Mouse (Mus musculus) MEL (cell line): ENCODE data around the gene Eml2. TPM values are rescaled to one million over a fixed set of nuclear protein-coding genes. Genes with fewer than 3 reads are reported as not detected.

ENCODE experiments used
- DNase-seq: peaks from one replicate; pipeline ENCODE4 v3.0.0; 2011; ENCODE audit warnings: low read depth, low spot score
- H3K27ac ChIP-seq: 2 replicates; pipeline ENCODE4 v1.5.1; 2012; ENCODE audit warnings: low read depth, mild to moderate bottlenecking, control low read depth, low read length, moderate library complexity; ENCODE audit not compliant: control insufficient read depth
- H3K27me3 ChIP-seq, 2 experiments: fragments of 150-350 bp in 1 of 2; sonication (generic) in 1 of 2; 2 replicates each; pipeline ENCODE4 v1.6.1; 2012; ENCODE audit warnings: low read length in 2 of 2, mild to moderate bottlenecking in 2 of 2, improper control_type of control experiment in 1 of 2, moderate library complexity in 1 of 2; ENCODE audit not compliant: insufficient read depth in 2 of 2, control insufficient read depth in 1 of 2
- H3K36me3 ChIP-seq, 2 experiments: 2 replicates each; pipeline ENCODE4 v1.6.1; 2012 to 2014; ENCODE audit warnings: low read length in 2 of 2, improper control_type of control experiment in 1 of 2, inconsistent platforms in 1 of 2, mild to moderate bottlenecking in 1 of 2; ENCODE audit not compliant: insufficient read depth in 2 of 2, control insufficient read depth in 1 of 2
- H3K4me1 ChIP-seq, 2 experiments: fragments of 150-350 bp in 1 of 2; sonication (generic) in 1 of 2; 2 replicates each; pipeline ENCODE4 v1.6.1; 2012; ENCODE audit warnings: low read length in 2 of 2, improper control_type of control experiment in 1 of 2, mild to moderate bottlenecking in 1 of 2; ENCODE audit not compliant: insufficient read depth in 2 of 2, control insufficient read depth in 1 of 2
- H3K4me3 ChIP-seq, 2 experiments: fragments of 150-350 bp in 1 of 2; sonication (generic) in 1 of 2; 2 replicates each; pipeline ENCODE4 v1.5.1; 2012; ENCODE audit warnings: low read depth in 2 of 2, low read length in 2 of 2, mild to moderate bottlenecking in 2 of 2, moderate library complexity in 2 of 2, control low read depth in 1 of 2, improper control_type of control experiment in 1 of 2; ENCODE audit not compliant: control insufficient read depth in 1 of 2, insufficient read depth in 1 of 2
- H3K79me2 ChIP-seq: 2 replicates; pipeline ENCODE4 v1.6.1; 2012; ENCODE audit warnings: mild to moderate bottlenecking, low read length, moderate library complexity; ENCODE audit not compliant: control insufficient read depth, poor library complexity, insufficient read depth
- H3K9ac ChIP-seq: 2 replicates; pipeline ENCODE4 v1.6.1; 2012; ENCODE audit warnings: low read depth, mild to moderate bottlenecking, control low read depth, low read length, moderate library complexity; ENCODE audit not compliant: control insufficient read depth, poor library complexity, severe bottlenecking
- H3K9me3 ChIP-seq: fragments of 150-350 bp; sonication (generic); replicated peaks from 2 replicates; pipeline ENCODE4 v1.6.1; 2012; ENCODE audit warnings: mild to moderate bottlenecking, low read length, improper control_type of control experiment, moderate library complexity; ENCODE audit not compliant: insufficient read depth
- BHLHE40 ChIP-seq: IDR thresholded peaks from 2 replicates; pipeline ENCODE4 v1.6.1; 2012; ENCODE audit warnings: low read depth, mild to moderate bottlenecking, inconsistent platforms, low read length, improper control_type of control experiment, borderline replicate concordance
- CHD1 ChIP-seq: IDR thresholded peaks from 2 replicates; pipeline ENCODE4 v1.6.1; 2012; ENCODE audit warnings: low read depth, mild to moderate bottlenecking, inconsistent platforms, low read length, improper control_type of control experiment
- CHD2 ChIP-seq: IDR thresholded peaks from 2 replicates; pipeline ENCODE4 v1.6.1; 2011; ENCODE audit warnings: low read length, improper control_type of control experiment
- CTCF ChIP-seq, 3 experiments: IDR thresholded peaks in 2 of 3; conservative IDR thresholded peaks in 1 of 3; 2 replicates each; pipeline ENCODE4 v1.5.1; 2011 to 2012; ENCODE audit warnings: low read length in 3 of 3, low read depth in 2 of 3, mild to moderate bottlenecking in 2 of 3, improper control_type of control experiment in 1 of 3, inconsistent platforms in 1 of 3, mixed read lengths in 1 of 3, moderate library complexity in 1 of 3; ENCODE audit not compliant: control insufficient read depth in 1 of 3, insufficient read depth in 1 of 3, poor library complexity in 1 of 3, severe bottlenecking in 1 of 3
- GATA1 ChIP-seq: IDR thresholded peaks from 2 replicates; pipeline ENCODE4 v1.6.1; 2011; ENCODE audit warnings: low read depth, low read length, improper control_type of control experiment
- HCFC1 ChIP-seq: IDR thresholded peaks from 2 replicates; pipeline ENCODE4 v1.6.1; 2012; ENCODE audit warnings: low read depth, mild to moderate bottlenecking, inconsistent platforms, low read length, improper control_type of control experiment, moderate library complexity
- JUND ChIP-seq: IDR thresholded peaks from 2 replicates; pipeline ENCODE4 v1.6.1; 2011; ENCODE audit warnings: low read depth, mild to moderate bottlenecking, improper control_type of control experiment, low read length
- MXI1 ChIP-seq: IDR thresholded peaks from 2 replicates; pipeline ENCODE4 v1.6.1; 2011; ENCODE audit warnings: mild to moderate bottlenecking, low read depth, low read length, improper control_type of control experiment
- MYB ChIP-seq: IDR thresholded peaks from 2 replicates; pipeline ENCODE4 v1.6.1; 2011; ENCODE audit warnings: mild to moderate bottlenecking, low read depth, low read length, improper control_type of control experiment
- POLR2AphosphoS2 ChIP-seq: IDR thresholded peaks from 2 replicates; pipeline ENCODE4 v1.6.1; 2011; ENCODE audit warnings: low read length, improper control_type of control experiment
- POLR2AphosphoS5 ChIP-seq: IDR thresholded peaks from 2 replicates; pipeline ENCODE4 v1.6.1; 2012; ENCODE audit warnings: low read depth, borderline replicate concordance, mild to moderate bottlenecking, inconsistent platforms, low read length, moderate library complexity, mixed read lengths
- RAD21 ChIP-seq: IDR thresholded peaks from 2 replicates; pipeline ENCODE4 v1.6.1; 2011; ENCODE audit warnings: mild to moderate bottlenecking, low read depth, low read length, improper control_type of control experiment
- RCOR1 ChIP-seq: IDR thresholded peaks from 2 replicates; pipeline ENCODE4 v1.6.1; 2012; ENCODE audit warnings: low read depth, mild to moderate bottlenecking, inconsistent platforms, low read length, improper control_type of control experiment
- SMC3 ChIP-seq: IDR thresholded peaks from 2 replicates; pipeline ENCODE4 v1.6.1; 2011; ENCODE audit warnings: low read depth, low read length, improper control_type of control experiment
- TCF12 ChIP-seq: IDR thresholded peaks from 2 replicates; pipeline ENCODE4 v1.6.1; 2014; ENCODE audit warnings: low read depth, mild to moderate bottlenecking, inconsistent platforms, low read length, improper control_type of control experiment, moderate library complexity
- UBTF ChIP-seq: IDR thresholded peaks from 2 replicates; pipeline ENCODE4 v1.6.1; 2012; ENCODE audit warnings: low read depth, mild to moderate bottlenecking, inconsistent platforms, low read length, improper control_type of control experiment, moderate library complexity, borderline replicate concordance; ENCODE audit not compliant: insufficient read depth
- USF2 ChIP-seq, 2 experiments: IDR thresholded peaks; 2 replicates each; pipeline ENCODE4 v1.6.1; 2011 to 2012; ENCODE audit warnings: improper control_type of control experiment in 2 of 2, low read length in 2 of 2, borderline replicate concordance in 1 of 2, inconsistent platforms in 1 of 2, low read depth in 1 of 2, mild to moderate bottlenecking in 1 of 2; ENCODE audit not compliant: insufficient read depth in 1 of 2
- ZC3H11A ChIP-seq: IDR thresholded peaks from 2 replicates; pipeline ENCODE4 v1.6.1; 2012; ENCODE audit warnings: low read depth, mild to moderate bottlenecking, inconsistent platforms, low read length, improper control_type of control experiment
- ZKSCAN1 ChIP-seq: IDR thresholded peaks from 2 replicates; pipeline ENCODE4 v1.6.1; 2012; ENCODE audit warnings: low read depth, mild to moderate bottlenecking, inconsistent platforms, low read length, improper control_type of control experiment, moderate library complexity
- ZMIZ1 ChIP-seq: IDR thresholded peaks from 2 replicates; pipeline ENCODE4 v1.6.1; 2012; ENCODE audit warnings: low read depth, mild to moderate bottlenecking, inconsistent platforms, low read length, improper control_type of control experiment, moderate library complexity
- ZNF384 ChIP-seq: IDR thresholded peaks from 2 replicates; pipeline ENCODE4 v1.6.1; 2012; ENCODE audit warnings: low read depth, mild to moderate bottlenecking, inconsistent platforms, low read length, improper control_type of control experiment
- polyA plus RNA-seq, 2 experiments: library from polyadenylated mRNA; stranded (reverse) in 1 of 2; unstranded in 1 of 2; fragments of >175 nt in 1 of 2; fragments of >200 nt in 1 of 2; gene quantifications; 2 replicates each; pipeline versions ENCODE4 v1.2.1 to v1.2.4; 2012; ENCODE audit warnings: low replicate concordance in 2 of 2, low read depth in 1 of 2; ENCODE audit not compliant: insufficient read length in 2 of 2, insufficient read depth in 1 of 2, missing spikeins in 1 of 2
- total RNA-seq: library from RNA; depleted of rRNA; stranded (reverse); fragments of 300-350 nt; gene quantifications from 2 replicates; pipeline ENCODE4 v1.2.3, GENCODE M21; 2012

Eml2 gene
- total and polyA plus RNA-seq, 3 experiments = 22.0 to 43.6 TPM; not detected in 1

- TF ChIP-seq POLR2AphosphoS2 = no peak
- no peak for TF ChIP-seq ZKSCAN1
- TF ChIP-seq ZMIZ1 = no peak
- TF ChIP-seq ZNF384 = peak; percentile 91
- TF ChIP-seq RAD21 = peak; percentile 31
- peak; percentile 52 to 77 (median 62) for TF ChIP-seq CTCF (IDR thresholded peaks at IDR 0.05 in 2 of 3, conservative IDR thresholded peaks at IDR 0.05 in 1 of 3; ENCODE audit: control insufficient read depth in 1 of 3, insufficient read depth in 1 of 3, low read depth in 2 of 3, low read length in 3 of 3, poor library complexity in 1 of 3, severe bottlenecking in 1 of 3)
- TF ChIP-seq SMC3 = peak; percentile 57
- TF ChIP-seq MYB = no peak
These were observed 38.8 kb upstream of the Eml2 start for GRCm38 (mm10) chr7:19137380-19137779.

GRCm38 (mm10) chr7:19146793-19147192, 29.4 kb upstream of the Eml2 start:
- Histone ChIP-seq H3K9me3 (no peaks in the 10 kb centered on the region), H3K27ac (no peak overlapping the region), H3K4me1 (peaks cover 4 to 17% of the 10 kb centered on the region in 2 experiments; a peak in 3 of 4 replicates), H3K79me2 (peaks cover 14% of the 10 kb centered on the region), H3K4me3 (no peak overlapping the region), H3K9ac (no peak overlapping the region), H3K27me3 (no peaks in the 10 kb centered on the region), H3K36me3 (peaks cover 0 to 6% of the 10 kb centered on the region in 2 experiments; a peak in 2 of 4 replicates)
- no peak for TF ChIP-seq POLR2AphosphoS2
- TF ChIP-seq CHD1 = no peak
- TF ChIP-seq JUND = no peak
- TF ChIP-seq BHLHE40 = no peak
- TF ChIP-seq MXI1 = no peak
- no peak for TF ChIP-seq ZKSCAN1
- no peak for TF ChIP-seq TCF12
- TF ChIP-seq USF2 (IDR thresholded peaks at IDR 0.05; ENCODE audit: borderline replicate concordance in 1 of 2, insufficient read depth in 1 of 2, low read depth in 1 of 2, low read length in 2 of 2) = no peak
- no peak for TF ChIP-seq HCFC1
- no peak for TF ChIP-seq GATA1
- no peak for TF ChIP-seq POLR2AphosphoS5
- TF ChIP-seq UBTF = no peak
- TF ChIP-seq RCOR1 = no peak
- TF ChIP-seq ZC3H11A = no peak
- no peak for TF ChIP-seq RAD21
- no peak for TF ChIP-seq CHD2
- no peak for DNase-seq

More at GRCm38 (mm10) chr7:19137380-19137779, 38.8 kb upstream of the Eml2 start:
- no peaks in the 10 kb centered on the region for H3K36me3 ChIP-seq
- no peaks in the 10 kb centered on the region for H3K9me3 ChIP-seq
- no peaks in the 10 kb centered on the region for H3K27me3 ChIP-seq
- H3K9ac ChIP-seq = no peak overlapping the region
- peak; percentile 63 for DNase-seq
- no peak overlapping the region for H3K4me3 ChIP-seq
- H3K4me1 ChIP-seq = no peaks in the 10 kb centered on the region
- H3K27ac ChIP-seq = no peak overlapping the region
- no peaks in the 10 kb centered on the region for H3K79me2 ChIP-seq
